Mouse (Mus musculus): ENCODE measurements around the gene Mthfd2l. TPM values are rescaled to one million over a fixed set of nuclear protein-coding genes. Genes with fewer than 3 reads are reported as not detected.

Mthfd2l gene
- polyA plus RNA-seq, 1 experiment from 2014 or later, result 86.0 TPM

- Histone ChIP-seq H3K4me1 (ENCODE audit: control insufficient read depth, insufficient read depth, low read length) (no peaks in the 10 kb centered on the region), H3K27ac (ENCODE audit: low read depth, low read length) (no peak overlapping the region), H3K27me3 (replicated peaks; ENCODE audit: control insufficient read depth, insufficient read depth, low read length) (no peaks in the 10 kb centered on the region), H3K4me3 (ENCODE audit: low read depth, low read length) (no peak overlapping the region), H3K9me3 (replicated peaks; ENCODE audit: control insufficient read depth, low read length) (no peaks in the 10 kb centered on the region), H3K36me3 (ENCODE audit: control insufficient read depth, insufficient read depth, low read length) (no peaks in the 10 kb centered on the region), H3K9ac (ENCODE audit: low read length) (no peak overlapping the region), H3K4me2 (ENCODE audit: low read length) (no peak overlapping the region)
- WGBS, result 78% methylated on average over 8 of the region's 8 CpGs
- ATAC-seq, result no peak
- no peak for DNase-seq (ENCODE audit: low spot score)
Measured at GRCm38 (mm10) chr5:91048397-91048796, 117.5 kb downstream of the Mthfd2l start.

Other genes starting within 250 kb of the Mthfd2l start
- gene Cxcl5, start 171.8 kb upstream of the Mthfd2l start, polyA plus RNA-seq (2014; fragmentation: Nextera tagmentation; extraction: Ambion mirVana), result 0.11 and 0.14 TPM in 2 replicates
- gene Ppbp, start 162.6 kb upstream of the Mthfd2l start, polyA plus RNA-seq (2014; fragmentation: Nextera tagmentation; extraction: Ambion mirVana), result 0.85 and 0.95 TPM in 2 replicates
- 41.7 and 49.1 TPM in 2 replicates for gene Pf4, start 158.7 kb upstream of the Mthfd2l start, polyA plus RNA-seq (2014; fragmentation: Nextera tagmentation; extraction: Ambion mirVana)
- gene Cxcl3, start 145.0 kb upstream of the Mthfd2l start, polyA plus RNA-seq (2014; fragmentation: Nextera tagmentation; extraction: Ambion mirVana), result not detected in 2 replicates
- not detected in 2 replicates for gene Cxcl15, start 136.6 kb upstream of the Mthfd2l start, polyA plus RNA-seq (2014; fragmentation: Nextera tagmentation; extraction: Ambion mirVana)
- 0.56 TPM in 1 of 2 replicates, not detected in the other for gene Cxcl1, start 39.9 kb upstream of the Mthfd2l start, polyA plus RNA-seq (2014; fragmentation: Nextera tagmentation; extraction: Ambion mirVana)
- not detected in 2 replicates for gene Cxcl2, start 27.2 kb upstream of the Mthfd2l start, polyA plus RNA-seq (2014; fragmentation: Nextera tagmentation; extraction: Ambion mirVana)
- gene Epgn, start 96.3 kb downstream of the Mthfd2l start, polyA plus RNA-seq (2014; fragmentation: Nextera tagmentation; extraction: Ambion mirVana), result 0.16 and 0.25 TPM in 2 replicates
- gene Ereg, start 143.5 kb downstream of the Mthfd2l start, polyA plus RNA-seq (2014; fragmentation: Nextera tagmentation; extraction: Ambion mirVana), result not detected in 2 replicates
- not detected in 2 replicates for gene Areg, start 208.5 kb downstream of the Mthfd2l start, polyA plus RNA-seq (2014; fragmentation: Nextera tagmentation; extraction: Ambion mirVana)

All from forebrain, embryonic 14.5 days (tissue).